Mouse (Mus musculus) bone marrow macrophage, adult 2 months (primary cell): ENCODE measurements around the gene Insl5.

Source experiments
- CTCF ChIP-seq: IDR thresholded peaks from 2 replicates; pipeline ENCODE4 v1.5.1; 2012; ENCODE audit warnings: low read depth, mild to moderate bottlenecking, low read length, moderate library complexity
- POLR2A ChIP-seq: IDR thresholded peaks from 2 replicates; pipeline ENCODE4 v1.6.1; 2012; ENCODE audit warnings: mild to moderate bottlenecking, low read depth, low read length, borderline replicate concordance

GRCm38 (mm10) chr4:103042997-103043396 lies 16.4 kb upstream of the Insl5 start:
- TF ChIP-seq CTCF = no peak
- no peak for TF ChIP-seq POLR2A
